Mouse (Mus musculus): ENCODE data around the gene Hipk1. TPM values are rescaled to one million over a fixed set of nuclear protein-coding genes. Genes with fewer than 3 reads are reported as not detected.
"Not testable (repeated sequence)": the region's sequence is repeated elsewhere in the genome, so short reads cannot be mapped to it uniquely, and the experiment has no call there.

Gene Hipk1
- polyA plus RNA-seq, 1 experiment from 2014 or later = 11.6 TPM

GRCm38 (mm10) chr3:103827548-103827947, 36.2 kb upstream of the Hipk1 start:
- no peak overlapping the region for H3K27ac ChIP-seq
- no peak overlapping the region for H3K4me2 ChIP-seq
- H3K27me3 ChIP-seq = no peaks in the 10 kb centered on the region
- no peak overlapping the region for H3K9ac ChIP-seq
- no peaks in the 10 kb centered on the region for H3K4me1 ChIP-seq
- ATAC-seq (ENCODE audit: borderline replicate concordance, extremely low read depth, low FRiP score, low TSS enrichment) = no peak
- H3K4me3 ChIP-seq = no peak overlapping the region
- no peaks in the 10 kb centered on the region for H3K9me3 ChIP-seq
- H3K36me3 ChIP-seq = peaks cover 4% of the 10 kb centered on the region; the same call in 1 of the 2 replicates

- ATAC-seq (ENCODE audit: borderline replicate concordance, extremely low read depth, low FRiP score, low TSS enrichment) = no peak
- WGBS = 81% methylated on average over 6 of the region's 6 CpGs
- no peak overlapping the region for H3K4me3 ChIP-seq
Measured at GRCm38 (mm10) chr3:103810967-103811366, 19.6 kb upstream of the Hipk1 start.

GRCm38 (mm10) chr3:103809799-103810150, 18.4 kb upstream of the Hipk1 start:
- peak overlapping the region; percentile 70 for H3K4me3 ChIP-seq

More at GRCm38 (mm10) chr3:103810967-103811366, 19.6 kb upstream of the Hipk1 start:
- Histone ChIP-seq H3K36me3 (peaks cover 28% of the 10 kb centered on the region), H3K27me3 (no peaks in the 10 kb centered on the region), H3K9me3 (no peaks in the 10 kb centered on the region), H3K4me2 (no peak overlapping the region), H3K9ac (no peak overlapping the region), H3K27ac (no peak overlapping the region), H3K4me1 (peaks cover 17% of the 10 kb centered on the region)

GRCm38 (mm10) chr3:103808891-103809798, 17.8 kb upstream of the Hipk1 start, which contains the start of the genes Dclre1b, Ap4b1 and Gm43064:
TSS of gene Dclre1b (minus strand) at chr3:103809444.
TSS of gene Ap4b1 (plus strand) at chr3:103809520.
TSS of gene Gm43064 (plus strand) at chr3:103809573.
- peak within 1 kb of the TSS; percentile 78 for H3K4me2 ChIP-seq
- peak within 1 kb of the TSS; percentile 94 for H3K9ac ChIP-seq
- no peaks in the 10 kb centered on the region for H3K27me3 ChIP-seq
- ATAC-seq (ENCODE audit: borderline replicate concordance, extremely low read depth, low FRiP score, low TSS enrichment) = peak; percentile 98
- H3K4me1 ChIP-seq = peaks cover 17% of the 10 kb centered on the region
- WGBS = under 1% methylated on average over 62 of the region's 70 CpGs
- no peaks in the 10 kb centered on the region for H3K9me3 ChIP-seq
- H3K4me3 ChIP-seq = peak within 1 kb of the TSS; percentile 70
- peaks cover 27% of the 10 kb centered on the region for H3K36me3 ChIP-seq
- H3K27ac ChIP-seq = peak within 1 kb of the TSS; percentile 95

More at GRCm38 (mm10) chr3:103809799-103810150, 18.4 kb upstream of the Hipk1 start:
- ATAC-seq (ENCODE audit: borderline replicate concordance, extremely low read depth, low FRiP score, low TSS enrichment) = peak; percentile 53
- 1% methylated on average over 14 of the region's 14 CpGs for WGBS
- H3K27ac ChIP-seq = peak overlapping the region; percentile 95
- peak overlapping the region; percentile 94 for H3K9ac ChIP-seq
- H3K4me2 ChIP-seq = peak overlapping the region; percentile 62
- peaks cover 25% of the 10 kb centered on the region for H3K36me3 ChIP-seq
- H3K4me1 ChIP-seq = peaks cover 17% of the 10 kb centered on the region
- H3K9me3 ChIP-seq = no peaks in the 10 kb centered on the region
- H3K27me3 ChIP-seq = no peaks in the 10 kb centered on the region

- Histone ChIP-seq H3K27ac (no peak overlapping the region), H3K9ac (no peak overlapping the region), H3K9me3 (no peaks in the 10 kb centered on the region), H3K36me3 (peaks cover 32% of the 10 kb centered on the region), H3K27me3 (no peaks in the 10 kb centered on the region), H3K4me3 (no peak overlapping the region), H3K4me1 (peaks cover 34% of the 10 kb centered on the region), H3K4me2 (no peak overlapping the region)
- ATAC-seq (ENCODE audit: borderline replicate concordance, extremely low read depth, low FRiP score, low TSS enrichment) = no peak
- WGBS = 95% methylated on average over 1 of the region's 1 CpGs
Measured at GRCm38 (mm10) chr3:103805671-103806070, 14.3 kb upstream of the Hipk1 start.

GRCm38 (mm10) chr3:103802861-103803260, 11.5 kb upstream of the Hipk1 start:
- H3K27ac ChIP-seq = peak overlapping the region; percentile 16
- H3K36me3 ChIP-seq = peaks cover 32% of the 10 kb centered on the region
- H3K27me3 ChIP-seq = no peaks in the 10 kb centered on the region
- 83% methylated on average over 8 of the region's 8 CpGs for WGBS
- no peaks in the 10 kb centered on the region for H3K9me3 ChIP-seq
- H3K9ac ChIP-seq = no peak overlapping the region
- H3K4me1 ChIP-seq = peaks cover 18% of the 10 kb centered on the region
- H3K4me2 ChIP-seq = no peak overlapping the region
- no peak overlapping the region for H3K4me3 ChIP-seq
- ATAC-seq (ENCODE audit: borderline replicate concordance, extremely low read depth, low FRiP score, low TSS enrichment) = no peak

- peak; percentile 92 for ATAC-seq (ENCODE audit: borderline replicate concordance, extremely low read depth, low FRiP score, low TSS enrichment)
- Histone ChIP-seq H3K27ac (peak overlapping the region; percentile 80), H3K27me3 (no peaks in the 10 kb centered on the region), H3K36me3 (peaks cover 29% of the 10 kb centered on the region), H3K9me3 (no peaks in the 10 kb centered on the region), H3K4me3 (no peak overlapping the region), H3K4me1 (peaks cover 17% of the 10 kb centered on the region), H3K9ac (no peak overlapping the region; the same call in 1 of the 2 replicates), H3K4me2 (peak overlapping the region; percentile 9; the same call in 1 of the 2 replicates)
- WGBS = 34% methylated on average over 10 of the region's 10 CpGs
Measured at GRCm38 (mm10) chr3:103801631-103802531, 10.5 kb upstream of the Hipk1 start.

GRCm38 (mm10) chr3:103799507-103799906, 8.1 kb upstream of the Hipk1 start:
- Histone ChIP-seq H3K4me1 (peaks cover 17% of the 10 kb centered on the region), H3K9ac (no peak overlapping the region), H3K9me3 (no peaks in the 10 kb centered on the region), H3K4me2 (no peak overlapping the region), H3K27me3 (no peaks in the 10 kb centered on the region), H3K4me3 (no peak overlapping the region), H3K36me3 (peaks cover 15% of the 10 kb centered on the region), H3K27ac (no peak overlapping the region)
- no peak; the same call in 1 of the 2 replicates for ATAC-seq (ENCODE audit: borderline replicate concordance, extremely low read depth, low FRiP score, low TSS enrichment)
- WGBS = 62% methylated on average over 2 of the region's 2 CpGs

- ATAC-seq (ENCODE audit: borderline replicate concordance, extremely low read depth, low FRiP score, low TSS enrichment) = no peak
- WGBS = 48% methylated on average over 2 of the region's 2 CpGs
Measured at GRCm38 (mm10) chr3:103796389-103796788, 5.0 kb upstream of the Hipk1 start.

GRCm38 (mm10) chr3:103792566-103792965, 1.2 kb upstream of the Hipk1 start:
- 67% methylated on average over 1 of the region's 1 CpGs for WGBS
- Histone ChIP-seq H3K9ac (no peak overlapping the region), H3K4me2 (no peak overlapping the region)

More at GRCm38 (mm10) chr3:103796389-103796788, 5.0 kb upstream of the Hipk1 start:
- H3K36me3 ChIP-seq = no peaks in the 10 kb centered on the region
- no peak overlapping the region for H3K4me3 ChIP-seq
- no peak overlapping the region for H3K27ac ChIP-seq
- no peak overlapping the region for H3K4me2 ChIP-seq
- H3K27me3 ChIP-seq = no peaks in the 10 kb centered on the region
- H3K4me1 ChIP-seq = peaks cover 6% of the 10 kb centered on the region
- H3K9ac ChIP-seq = no peak overlapping the region
- no peaks in the 10 kb centered on the region for H3K9me3 ChIP-seq

GRCm38 (mm10) chr3:103792111-103792406, 696 bp upstream of the Hipk1 start:
- not testable (repeated sequence) for H3K4me3 ChIP-seq; ATAC-seq (ENCODE audit: borderline replicate concordance, extremely low read depth, low FRiP score, low TSS enrichment); H3K27ac ChIP-seq; H3K27me3 ChIP-seq; H3K36me3 ChIP-seq; H3K9ac ChIP-seq; H3K9me3 ChIP-seq
- Histone ChIP-seq H3K4me2 (peak overlapping the region; percentile 75; the same call in 1 of the 2 replicates), H3K4me1 (peaks cover 24% of the 10 kb centered on the region)
- 73% methylated on average over 5 of the region's 5 CpGs for WGBS

More at GRCm38 (mm10) chr3:103792566-103792965, 1.2 kb upstream of the Hipk1 start:
- Histone ChIP-seq H3K9me3 (no peaks in the 10 kb centered on the region), H3K4me1 (peaks cover 21% of the 10 kb centered on the region), H3K36me3 (no peaks in the 10 kb centered on the region), H3K27ac (no peak overlapping the region), H3K4me3 (no peak overlapping the region), H3K27me3 (no peaks in the 10 kb centered on the region)
- ATAC-seq (ENCODE audit: borderline replicate concordance, extremely low read depth, low FRiP score, low TSS enrichment) = no peak

Measured in lung, embryonic 15.5 days (tissue).